Mouse (Mus musculus) embryonic fibroblast, embryonic 13.5 days (primary cell): Measurements from ENCODE around the gene Stx12.

Experiments
- CTCF ChIP-seq: IDR thresholded peaks from 2 replicates; pipeline ENCODE4 v1.5.1; 2011; ENCODE audit warnings: mild to moderate bottlenecking, control low read depth, low read length, moderate library complexity, borderline replicate concordance; ENCODE audit not compliant: insufficient read depth
- POLR2A ChIP-seq: IDR thresholded peaks from 2 replicates; pipeline ENCODE4 v1.6.1; 2011; ENCODE audit warnings: low read depth, mild to moderate bottlenecking, control low read depth, low read length, moderate library complexity

DNA sequence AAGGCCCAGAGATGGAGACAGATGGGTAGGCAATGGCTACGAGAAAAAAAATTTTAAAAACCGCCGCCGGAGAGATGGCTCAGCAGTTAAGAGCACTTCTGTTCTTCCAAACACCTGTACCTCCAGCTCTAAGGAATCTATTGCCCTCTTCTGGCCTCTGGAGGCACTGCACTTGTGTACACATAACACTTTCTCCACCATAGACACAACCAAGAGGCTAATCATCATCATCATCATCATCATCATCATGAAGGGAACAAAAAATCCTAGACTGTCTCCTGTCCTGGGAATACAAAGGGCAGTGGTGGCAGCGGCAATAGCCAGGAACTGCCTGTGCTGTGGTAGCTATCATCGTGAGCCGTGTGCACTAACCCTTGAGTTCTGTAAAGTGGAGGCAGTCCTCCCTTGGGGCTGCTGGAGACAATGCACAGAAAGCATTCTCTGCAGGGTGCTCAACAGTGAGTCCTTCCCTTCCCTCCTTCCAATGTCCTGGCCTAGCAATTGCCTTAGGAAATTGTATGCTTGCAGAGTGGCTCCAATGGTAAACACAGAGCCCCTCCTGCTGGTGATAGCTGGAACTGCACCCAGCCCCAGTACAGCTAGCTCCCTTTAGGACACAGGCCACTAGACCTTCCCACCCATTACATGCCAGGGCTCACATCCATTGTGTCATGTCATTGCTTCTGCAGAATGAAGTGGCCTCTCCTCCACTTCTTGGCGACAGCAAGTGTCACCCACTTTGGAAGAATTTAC, 60.5 kb downstream of the Stx12 start:
- peak; percentile 37; the same call in 1 of the 2 replicates for TF ChIP-seq CTCF
- no peak for TF ChIP-seq POLR2A
